Mouse (Mus musculus) liver, embryonic 13.5 days (tissue): ENCODE results near the gene Dusp18. TPM values are rescaled to one million over a fixed set of nuclear protein-coding genes. Genes with fewer than 3 reads are reported as not detected.
"Not testable (repeated sequence)": the region's sequence is repeated elsewhere in the genome, so short reads cannot be mapped to it uniquely, and the experiment has no call there.

Source experiments
- ATAC-seq: fragments of 200-750 bp; cut with Nextera tagmentation; 2 replicates; pipeline ENCODE4 v1.8.0; 2017; ENCODE audit warnings: low read depth, mild to moderate bottlenecking, moderate number of reproducible peaks, moderate library complexity
- DNase-seq: peaks from one replicate; pipeline ENCODE4 v3.0.0; 2022
- H3K27ac ChIP-seq: fragments of 300-500 bp; sonication (generic); 2 replicates; pipeline ENCODE4 v1.5.1; 2015; ENCODE audit warnings: moderate library complexity, mild to moderate bottlenecking, inconsistent platforms
- H3K27me3 ChIP-seq: fragments of 300-500 bp; sonication (generic); 2 replicates; pipeline ENCODE4 v1.6.1; 2015; ENCODE audit warnings: mild to moderate bottlenecking, inconsistent platforms
- H3K36me3 ChIP-seq: fragments of 300-500 bp; sonication (generic); 2 replicates; pipeline ENCODE4 v1.6.1; 2015; ENCODE audit warnings: mild to moderate bottlenecking, inconsistent platforms
- H3K4me1 ChIP-seq: fragments of 300-500 bp; sonication (generic); replicated peaks from 2 replicates; pipeline ENCODE4 v1.6.1; 2015; ENCODE audit warnings: inconsistent platforms
- H3K4me2 ChIP-seq: fragments of 300-500 bp; sonication (generic); 2 replicates; pipeline ENCODE4 v1.6.1; 2015; ENCODE audit warnings: inconsistent platforms, mild to moderate bottlenecking, moderate library complexity
- H3K4me3 ChIP-seq: fragments of 300-500 bp; sonication (generic); replicated peaks from 2 replicates; pipeline ENCODE4 v1.5.1; 2015; ENCODE audit warnings: mild to moderate bottlenecking, inconsistent platforms
- H3K9ac ChIP-seq: fragments of 300-500 bp; sonication (generic); 2 replicates; pipeline ENCODE4 v1.6.1; 2015; ENCODE audit warnings: mild to moderate bottlenecking, inconsistent platforms
- H3K9me3 ChIP-seq: fragments of 300-500 bp; sonication (generic); replicated peaks from 2 replicates; pipeline ENCODE4 v1.6.1; 2016; ENCODE audit warnings: inconsistent platforms
- WGBS: fragments of 180-500 bp; shearing (Covaris S2); methylation state at CpG from one replicate; pipeline ENCODE4 v1.1.7; 2015; ENCODE audit not compliant: insufficient replicate concordance; 5-methylcytosine and 5-hydroxymethylcytosine counted together
- polyA plus RNA-seq: library from polyadenylated mRNA; unstranded; fragments of >200 nt; fragmentation: Nextera tagmentation; extraction: Ambion mirVana; gene quantifications from 2 replicates; pipeline ENCODE4 v1.2.1, GENCODE M21; 2015

The Dusp18 gene
- polyA plus RNA-seq, 1 experiment from 2014 or later = 0.48 TPM

DNA sequence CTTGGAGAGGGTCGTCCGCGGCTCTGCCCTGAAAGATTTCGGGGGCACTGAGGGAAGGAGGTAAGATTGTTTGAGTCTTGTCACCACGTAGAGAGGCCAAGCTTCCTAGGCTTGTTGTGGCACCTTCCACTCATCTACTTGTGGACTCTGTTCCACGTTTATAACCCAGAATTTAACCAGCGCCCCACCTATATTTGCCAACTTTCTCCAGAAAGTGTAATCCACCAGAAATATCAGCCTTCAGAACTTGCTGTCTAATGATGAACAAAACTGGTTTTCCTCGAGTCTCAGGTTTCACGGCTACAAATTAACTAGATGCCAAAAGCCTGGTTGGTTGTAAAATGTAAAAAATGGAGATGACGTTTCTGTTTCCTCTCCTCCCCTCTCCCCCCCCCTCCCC is 418 bp downstream of the Dusp18 start:
- DNase-seq (no peak), ATAC-seq (0 out of 2 replicates have a peak, but pooled peaks have one; percentile 10)
- no peaks in the 10 kb centered on the region for H3K27me3 ChIP-seq
- 5% methylated on average over 10 of the region's 10 CpGs for WGBS
- peak overlapping the region; percentile 55 for H3K4me3 ChIP-seq
- H3K9me3 ChIP-seq = no peaks in the 10 kb centered on the region
- no peaks in the 10 kb centered on the region for H3K36me3 ChIP-seq
- peak overlapping the region; percentile 55 for H3K9ac ChIP-seq
- H3K4me1 ChIP-seq = peaks cover 13% of the 10 kb centered on the region
- no peak overlapping the region for H3K27ac ChIP-seq
- peak overlapping the region; percentile 74 for H3K4me2 ChIP-seq

DNA sequence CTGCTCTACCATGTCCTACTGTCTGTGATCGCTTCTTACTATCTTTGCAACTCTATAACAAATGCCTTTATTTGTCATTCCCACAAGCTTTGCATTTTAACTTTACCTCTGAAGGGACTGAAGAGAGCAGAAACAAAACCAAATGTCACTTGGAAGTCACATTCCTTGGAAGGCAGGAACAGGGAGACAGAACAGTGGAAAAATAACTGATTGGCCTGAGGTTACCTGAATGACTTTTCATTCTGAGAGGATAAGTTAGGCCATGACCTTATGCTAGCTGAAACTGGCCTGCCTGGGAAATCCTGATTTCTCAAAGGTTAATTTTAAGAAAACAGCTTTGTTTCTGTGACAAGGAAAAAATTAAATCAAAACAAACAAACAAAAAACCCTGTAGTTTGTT is 893 bp downstream of the Dusp18 start:
- no peak overlapping the region for H3K4me2 ChIP-seq
- H3K4me1 ChIP-seq = peaks cover 13% of the 10 kb centered on the region
- H3K36me3 ChIP-seq = no peaks in the 10 kb centered on the region
- H3K4me3 ChIP-seq = no peak overlapping the region
- WGBS = 65% methylated on average over 1 of the region's 1 CpGs
- H3K27me3 ChIP-seq = no peaks in the 10 kb centered on the region
- ATAC-seq (no peak), DNase-seq (no peak)
- H3K9me3 ChIP-seq = no peaks in the 10 kb centered on the region
- no peak overlapping the region for H3K27ac ChIP-seq
- H3K9ac ChIP-seq = no peak overlapping the region

DNA sequence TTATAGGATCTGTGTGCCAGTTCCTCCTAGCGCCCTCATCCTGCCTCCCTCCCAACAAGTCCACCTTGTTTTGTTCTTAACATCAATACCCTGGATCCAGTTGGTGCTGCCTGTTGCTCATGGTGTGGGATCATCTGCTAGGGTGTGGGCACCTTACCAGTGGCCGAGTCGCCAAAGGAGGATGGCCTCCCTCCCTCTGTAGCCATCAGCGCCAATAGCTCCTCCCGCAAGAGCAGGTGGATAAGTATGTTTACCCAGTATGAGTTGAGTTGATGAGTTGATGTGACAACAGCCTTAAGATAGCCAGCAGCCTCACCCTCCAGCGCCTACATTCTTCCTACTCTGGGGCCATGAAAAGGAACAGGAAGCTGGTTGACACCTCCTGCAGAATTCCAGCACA is 5.3 kb downstream of the Dusp18 start:
- H3K9ac ChIP-seq = no peak overlapping the region
- no peak overlapping the region for H3K27ac ChIP-seq
- ATAC-seq (no peak), DNase-seq (no peak)
- peaks cover 3% of the 10 kb centered on the region for H3K4me1 ChIP-seq
- H3K4me3 ChIP-seq = no peak overlapping the region
- WGBS = 56% methylated on average over 6 of the region's 6 CpGs
- H3K4me2 ChIP-seq = no peak overlapping the region
- no peaks in the 10 kb centered on the region for H3K27me3 ChIP-seq
- H3K36me3 ChIP-seq = no peaks in the 10 kb centered on the region
- no peaks in the 10 kb centered on the region for H3K9me3 ChIP-seq

DNA sequence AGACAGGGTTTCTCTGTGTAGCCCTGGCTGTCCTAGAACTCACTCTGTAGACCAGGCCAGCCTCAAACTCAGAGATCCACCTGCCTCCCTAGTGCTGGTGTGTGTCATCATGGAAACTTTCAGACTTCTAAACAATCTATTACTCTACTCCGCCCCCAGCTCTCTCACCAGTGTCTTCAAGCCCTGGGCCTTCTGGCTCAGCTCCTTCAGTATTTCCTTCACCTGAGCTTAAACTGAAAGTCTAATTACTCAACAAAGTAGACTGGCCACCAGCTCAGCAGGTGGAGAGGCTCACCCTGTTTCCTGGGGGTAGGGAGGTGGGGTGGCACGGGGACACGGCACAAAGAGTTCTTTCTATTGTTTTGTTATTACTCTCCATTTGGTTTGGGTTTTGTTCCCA is 7.5 kb downstream of the Dusp18 start:
- H3K27me3 ChIP-seq = 0 out of 2 replicates have a peak, but pooled peaks cover 3% of the 10 kb centered on the region

DNA sequence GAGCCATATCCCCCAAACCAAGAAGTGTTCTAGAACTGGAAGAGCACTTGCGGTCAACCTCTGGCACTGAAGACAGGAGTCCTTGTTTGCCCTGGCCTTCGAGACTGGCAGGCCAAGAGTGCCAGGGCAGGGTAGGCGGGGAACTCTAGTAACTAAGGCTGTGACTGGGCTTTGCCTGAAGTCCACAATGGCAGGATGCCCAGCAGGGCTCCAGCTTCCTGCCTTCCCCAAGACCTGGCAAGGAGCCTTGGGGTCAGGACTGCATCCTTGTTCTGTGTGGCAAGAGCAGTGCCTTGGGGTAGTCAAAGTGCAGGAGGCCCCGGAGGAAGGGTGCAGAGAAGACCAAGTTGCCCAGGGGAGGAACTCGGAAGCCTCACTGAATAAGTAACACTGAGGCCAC is 8.0 kb downstream of the Dusp18 start:
- ATAC-seq (no peak), DNase-seq (no peak)
- Histone ChIP-seq H3K4me3 (no peak overlapping the region), H3K9ac (no peak overlapping the region), H3K9me3 (no peaks in the 10 kb centered on the region), H3K27ac (no peak overlapping the region), H3K27me3 (0 out of 2 replicates have a peak, but pooled peaks cover 3% of the 10 kb centered on the region), H3K36me3 (no peaks in the 10 kb centered on the region), H3K4me2 (no peak overlapping the region), H3K4me1 (no peaks in the 10 kb centered on the region)
- 63% methylated on average over 5 of the region's 5 CpGs for WGBS

More for the DNA sequence above, 7.5 kb downstream of the Dusp18 start:
- H3K9ac ChIP-seq = no peak overlapping the region
- H3K4me1 ChIP-seq = no peaks in the 10 kb centered on the region
- no peaks in the 10 kb centered on the region for H3K36me3 ChIP-seq
- DNase-seq (no peak), ATAC-seq (no peak)
- no peak overlapping the region for H3K4me3 ChIP-seq
- H3K27ac ChIP-seq = no peak overlapping the region
- 69% methylated on average over 3 of the region's 3 CpGs for WGBS
- H3K9me3 ChIP-seq = no peaks in the 10 kb centered on the region
- H3K4me2 ChIP-seq = no peak overlapping the region

DNA sequence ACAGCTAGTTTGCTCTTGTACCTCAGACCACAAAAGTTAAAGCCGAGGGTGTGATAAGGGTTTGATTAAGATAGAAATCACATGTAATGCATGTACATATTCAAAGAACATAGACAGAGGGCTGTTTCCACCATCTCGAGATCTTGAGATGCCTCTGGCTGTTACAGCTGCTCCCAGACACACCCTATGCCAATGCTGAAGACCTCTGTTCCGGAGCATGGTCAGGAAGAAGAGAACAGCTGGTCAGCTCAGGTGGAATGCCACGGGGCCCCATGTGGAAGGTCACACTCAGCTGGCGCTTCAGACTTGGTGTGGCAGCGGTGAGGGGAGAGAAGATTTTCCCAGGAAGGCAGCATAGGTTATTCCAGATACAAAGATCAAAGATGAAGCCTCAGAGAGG is 9.6 kb downstream of the Dusp18 start:
- Histone ChIP-seq H3K4me2 (no peak overlapping the region), H3K4me1 (no peaks in the 10 kb centered on the region), H3K4me3 (no peak overlapping the region), H3K9ac (no peak overlapping the region), H3K27ac (no peak overlapping the region), H3K9me3 (no peaks in the 10 kb centered on the region), H3K27me3 (0 out of 2 replicates have a peak, but pooled peaks cover 3% of the 10 kb centered on the region), H3K36me3 (no peaks in the 10 kb centered on the region)
- ATAC-seq = no peak
- 64% methylated on average over 6 of the region's 6 CpGs for WGBS
- no peak for DNase-seq

DNA sequence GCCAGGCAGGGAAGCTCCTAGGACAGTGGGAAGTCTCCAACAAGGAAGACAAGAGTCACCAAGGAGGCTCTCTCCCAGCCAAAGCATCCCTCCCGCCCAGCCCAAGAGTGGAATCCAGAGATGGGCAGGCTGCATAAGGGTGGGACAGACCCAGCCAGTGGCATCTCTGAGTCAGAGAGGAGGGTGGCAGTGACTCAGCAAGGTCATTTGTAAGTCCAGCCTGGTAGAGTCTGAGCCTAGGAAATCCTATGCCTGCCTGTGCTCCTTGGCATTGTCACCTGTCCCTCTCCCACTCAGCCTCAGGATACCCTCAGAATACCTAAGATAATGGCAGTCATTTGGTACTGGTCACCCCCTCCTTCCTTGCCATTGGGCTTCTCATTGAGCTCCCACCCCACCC is 10.4 kb downstream of the Dusp18 start:
- Histone ChIP-seq H3K9me3 (no peaks in the 10 kb centered on the region), H3K36me3 (no peaks in the 10 kb centered on the region), H3K4me3 (no peak overlapping the region), H3K27me3 (0 out of 2 replicates have a peak, but pooled peaks cover 3% of the 10 kb centered on the region), H3K4me2 (no peak overlapping the region), H3K9ac (no peak overlapping the region), H3K27ac (no peak overlapping the region), H3K4me1 (no peaks in the 10 kb centered on the region)
- no peak for DNase-seq
- 64% methylated on average over 1 of the region's 1 CpGs for WGBS
- no peak for ATAC-seq

DNA sequence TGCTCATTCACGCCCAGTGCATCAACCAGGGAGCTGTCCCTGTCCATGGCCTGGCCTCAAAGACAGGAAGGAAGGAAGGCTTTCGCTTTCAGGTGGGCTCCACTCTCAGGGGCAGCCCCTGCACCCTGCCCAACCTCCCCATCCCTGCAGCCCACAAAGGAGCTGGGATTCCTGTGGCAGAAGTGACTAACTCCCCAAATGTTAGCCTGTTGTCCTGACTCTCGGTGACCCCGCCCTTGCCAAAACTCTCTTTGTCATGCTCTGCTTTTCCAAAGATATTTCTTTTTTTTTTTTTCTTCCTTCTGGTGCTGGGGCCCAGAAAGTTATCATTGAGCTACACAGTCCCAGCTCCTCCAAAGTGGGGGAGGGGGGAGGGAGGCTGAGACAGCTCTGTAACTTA is 14.2 kb downstream of the Dusp18 start:
- Histone ChIP-seq H3K27me3 (peaks cover 36% of the 10 kb centered on the region), H3K4me3 (no peak overlapping the region), H3K4me1 (peaks cover 19% of the 10 kb centered on the region), H3K9me3 (no peaks in the 10 kb centered on the region), H3K27ac (no peak overlapping the region), H3K9ac (no peak overlapping the region), H3K36me3 (no peaks in the 10 kb centered on the region), H3K4me2 (no peak overlapping the region)
- 61% methylated on average over 4 of the region's 4 CpGs for WGBS
- DNase-seq (no peak), ATAC-seq (no peak)

DNA sequence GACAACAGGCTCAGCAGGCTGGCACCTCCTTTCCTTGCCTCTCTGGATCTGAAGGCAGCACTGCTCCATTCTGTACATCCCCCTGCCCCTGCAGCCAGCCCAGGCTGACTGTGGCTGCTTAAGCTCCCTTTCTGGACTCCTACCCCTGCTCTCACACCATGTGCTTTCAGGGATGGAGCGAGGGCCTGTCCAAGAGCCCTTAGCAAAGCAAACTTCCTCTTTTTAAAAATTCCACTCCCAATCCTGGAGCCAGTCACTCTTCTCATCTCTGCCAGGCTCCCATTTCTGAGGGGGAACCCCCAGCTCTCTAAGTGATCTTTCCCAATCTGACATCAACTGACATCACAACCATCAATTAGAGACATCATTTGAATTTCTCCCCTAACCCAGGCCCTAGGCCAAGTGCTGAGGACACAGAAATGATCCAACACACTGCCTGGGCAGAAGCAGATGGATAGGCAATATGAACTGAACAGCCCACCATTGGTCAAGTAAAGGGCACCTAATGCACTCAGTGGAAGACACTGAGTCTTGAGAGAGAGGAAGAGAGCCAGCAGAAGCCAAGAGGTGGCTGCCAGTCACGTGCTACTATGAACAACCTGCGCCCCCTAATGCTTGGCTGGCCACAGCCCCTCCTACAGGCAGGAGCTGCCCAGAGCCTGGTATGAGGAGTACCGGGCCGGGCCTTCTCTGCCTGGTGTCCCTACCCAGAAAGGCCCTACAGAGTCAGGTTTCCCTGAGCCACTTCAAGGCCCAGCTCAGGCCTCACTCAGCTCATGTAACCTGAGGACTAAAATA is 15.7 kb downstream of the Dusp18 start:
- H3K4me2 ChIP-seq = no peak overlapping the region
- 45% methylated on average over 5 of the region's 5 CpGs for WGBS
- H3K27ac ChIP-seq = no peak overlapping the region
- H3K4me1 ChIP-seq = peaks cover 24% of the 10 kb centered on the region
- DNase-seq (no peak), ATAC-seq (no peak)
- H3K36me3 ChIP-seq = no peaks in the 10 kb centered on the region
- no peaks in the 10 kb centered on the region for H3K9me3 ChIP-seq
- no peak overlapping the region for H3K9ac ChIP-seq
- H3K4me3 ChIP-seq = no peak overlapping the region
- H3K27me3 ChIP-seq = peaks cover 48% of the 10 kb centered on the region

DNA sequence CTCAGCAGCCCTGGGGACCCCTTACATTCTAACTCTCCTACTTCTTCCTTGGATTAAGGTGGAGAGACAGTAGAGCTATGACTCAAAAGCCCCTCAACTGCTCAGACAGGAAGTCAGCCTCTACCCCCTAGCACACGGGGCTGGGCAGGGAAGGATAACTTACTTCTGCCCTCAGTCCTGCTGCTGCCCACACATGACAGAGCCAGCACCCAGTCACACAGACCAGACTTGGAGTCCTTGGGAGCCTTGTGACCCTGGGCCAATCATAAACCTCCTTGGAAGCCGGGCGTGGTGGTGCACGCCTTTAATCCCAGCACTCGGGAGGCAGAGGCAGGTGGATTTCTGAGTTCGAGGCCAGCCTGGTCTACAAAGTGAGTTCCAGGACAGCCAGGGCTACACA is 16.4 kb downstream of the Dusp18 start:
- not testable (repeated sequence) for H3K9ac ChIP-seq, ATAC-seq, DNase-seq, H3K36me3 ChIP-seq, H3K27ac ChIP-seq, H3K4me3 ChIP-seq, H3K9me3 ChIP-seq, H3K4me2 ChIP-seq
- 70% methylated on average over 6 of the region's 6 CpGs for WGBS
- peaks cover 48% of the 10 kb centered on the region for H3K27me3 ChIP-seq
- peaks cover 24% of the 10 kb centered on the region for H3K4me1 ChIP-seq

DNA sequence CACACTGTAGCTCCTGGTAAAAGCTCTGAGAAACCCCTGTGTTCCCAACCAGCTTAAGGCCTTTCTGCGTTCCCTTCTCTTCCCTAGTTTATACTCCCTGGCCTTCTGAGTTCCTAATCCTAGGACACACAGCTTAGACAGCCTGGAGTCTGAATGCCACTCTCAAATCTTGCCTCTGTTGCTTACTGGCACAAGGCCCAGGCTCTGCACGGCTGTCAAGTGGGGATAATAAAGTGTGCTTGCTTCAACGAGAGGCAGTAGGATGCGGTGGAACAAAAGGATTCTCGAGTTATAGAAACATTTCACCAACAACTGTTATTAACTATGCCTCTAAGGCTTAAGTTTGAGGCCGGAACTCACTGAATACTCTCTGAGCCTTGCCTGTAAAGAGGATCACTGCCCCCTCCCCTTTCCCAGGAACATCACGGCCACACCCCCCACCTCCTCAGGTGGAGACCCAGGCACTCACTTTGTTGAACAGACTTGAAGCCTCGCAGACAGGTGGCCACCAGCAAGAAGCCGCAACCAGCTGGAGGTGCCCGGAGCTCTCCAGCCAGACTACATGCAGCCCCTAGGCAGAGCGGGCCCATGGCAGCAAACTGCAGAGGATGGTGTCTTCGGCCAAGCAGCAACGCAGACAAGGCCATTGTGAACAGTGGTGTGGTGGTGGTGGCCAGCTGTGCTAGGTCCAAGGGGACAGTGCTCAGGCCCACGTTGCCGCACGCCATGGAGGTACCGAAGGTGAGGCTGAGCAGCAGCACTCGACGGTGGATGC is 17.2 kb downstream of the Dusp18 start:
- WGBS = 36% methylated on average over 19 of the region's 19 CpGs
- H3K9ac ChIP-seq = no peak overlapping the region

More for the DNA sequence above, 17.2 kb downstream of the Dusp18 start:
- no peak for DNase-seq
- Histone ChIP-seq H3K4me3 (peak overlapping the region; percentile 57), H3K27me3 (peaks cover 46% of the 10 kb centered on the region), H3K27ac (no peak overlapping the region), H3K9me3 (no peaks in the 10 kb centered on the region), H3K4me1 (peaks cover 24% of the 10 kb centered on the region), H3K36me3 (no peaks in the 10 kb centered on the region), H3K4me2 (peak overlapping the region; percentile 80)
- ATAC-seq = no peak
